Comparison of ENCODE assay signal across 8 mouse cellular contexts in genomic region chr19:5094243-5094632, GRCm38 (mm10). TPM values are rescaled to one million over a fixed set of nuclear protein-coding genes. Genes with fewer than 3 reads are reported as not detected.
DNase-seq lines count a peak whose midpoint lies in the region; ATAC-seq and TF ChIP-seq lines count a peak whose summit lies in the region.

No protein-coding gene starts in this region.

- peak; percentile 97 for DNase-seq in R1 (ENCODE audit: low read depth, low spot score)
- peak; percentile 97 to 98 for DNase-seq in cerebellum, postnatal 36 days
- DNase-seq in gastrocnemius, adult 18-20 months (ENCODE audit: low spot score), result peak; percentile 84
- peak; percentile 97 to 98 for DNase-seq in left cerebral cortex, adult 2 months (ENCODE audit: extremely low spot score in 1 of 2, low spot score in 2 of 2)
- DNase-seq in right cerebral cortex, adult 2 months (ENCODE audit: low spot score in 2 of 2), result peak; percentile 99 to 100
- DNase-seq in urinary bladder, postnatal 10 days (ENCODE audit: low spot score), result peak; percentile 78

- peak overlapping the region; percentile 59 for H3K9ac ChIP-seq in hindbrain, embryonic 16.5 days (ENCODE audit: low read depth, low read length)

- H3K4me3 ChIP-seq in hindbrain, embryonic 16.5 days (ENCODE audit: low read length), result peak overlapping the region; percentile 33
- peak overlapping the region; percentile 76 for H3K4me3 ChIP-seq in left cerebral cortex, adult 2 months

- H3K36me3 ChIP-seq in hindbrain, embryonic 16.5 days (ENCODE audit: control insufficient read depth, insufficient read depth, low read length), result peaks cover 27% of the 10 kb centered on the region

- H3K27me3 ChIP-seq in hindbrain, embryonic 16.5 days (replicated peaks; ENCODE audit: control insufficient read depth, insufficient read depth, low read length), result no peaks in the 10 kb centered on the region

- TF ChIP-seq CTCF in left cerebral cortex, adult 2 months (IDR thresholded peaks at IDR 0.05), result peak; percentile 95

- H3K4me2 ChIP-seq in hindbrain, embryonic 16.5 days (ENCODE audit: low read length), result peak overlapping the region; percentile 78

- peak overlapping the region; percentile 80 for H3K27ac ChIP-seq in hindbrain, embryonic 16.5 days (ENCODE audit: low read depth, low read length)
- peak overlapping the region; percentile 95 for H3K27ac ChIP-seq in left cerebral cortex, adult 2 months

- intact Hi-C loops in left cerebral cortex, adult 2 months (cut with DNase I), result loop anchor here (1.0 kb wide), 1 partner anchor 57 kb away; no protein-coding TSS in a partner anchor

- under 1% methylated on average over 21 of the region's 21 CpGs for WGBS in hindbrain, embryonic 16.5 days

- peak; percentile 65 for ATAC-seq in hindbrain, embryonic 16.5 days
- ATAC-seq in megakaryocyte, adult 5-6 weeks (ENCODE audit: poor library complexity, severe bottlenecking), result peak; percentile 93

- H3K4me1 ChIP-seq in hindbrain, embryonic 16.5 days (ENCODE audit: control insufficient read depth, insufficient read depth, low read depth, low read length), result peaks cover 48% of the 10 kb centered on the region

- H3K9me3 ChIP-seq in hindbrain, embryonic 16.5 days (ENCODE audit: control insufficient read depth, low read length), result no peaks in the 10 kb centered on the region

RNA-seq across cellular contexts. Expression of gene Cnih2, which starts 4.1 kb away (rescaled TPM):
- total RNA-seq in gastrocnemius, adult 18-20 months (2021), result not detected
- polyA plus RNA-seq in hindbrain, embryonic 16.5 days (2015; fragmentation: Nextera tagmentation; extraction: Ambion mirVana), result 361 and 364 TPM in 2 replicates
- 100 to 1,000 TPM; 214 to 247 TPM for total RNA-seq in left cerebral cortex, adult 2 months (2021)
- total RNA-seq in megakaryocyte, adult 5-6 weeks (2015), result not detected in 2 replicates
- not detected in 2 replicates for total RNA-seq in megakaryocyte, adult 5-6 weeks (2017)

RNA-seq across cellular contexts. Expression of gene Yif1a, which starts 5.9 kb away (rescaled TPM):
- 10 to 100 TPM; 45.1 to 47.0 TPM for total RNA-seq in gastrocnemius, adult 18-20 months (2021)
- polyA plus RNA-seq in hindbrain, embryonic 16.5 days (2015; fragmentation: Nextera tagmentation; extraction: Ambion mirVana), result 60.7 and 65.8 TPM in 2 replicates
- 10 to 100 TPM; 23.4 to 25.7 TPM for total RNA-seq in left cerebral cortex, adult 2 months (2021)
- total RNA-seq in megakaryocyte, adult 5-6 weeks (2015), result 30.6 and 33.4 TPM in 2 replicates
- total RNA-seq in megakaryocyte, adult 5-6 weeks (2017), result 8.5 and 14.1 TPM in 2 replicates

RNA-seq across cellular contexts. Expression of gene Tmem151a, which starts 8.9 kb away (rescaled TPM):
- total RNA-seq in gastrocnemius, adult 18-20 months (2021), result under 1 TPM in 1 of 2 experiments, not detected in 1; 0.18 TPM
- polyA plus RNA-seq in hindbrain, embryonic 16.5 days (2015; fragmentation: Nextera tagmentation; extraction: Ambion mirVana), result 38.5 and 49.0 TPM in 2 replicates
- total RNA-seq in left cerebral cortex, adult 2 months (2021), result 100 to 1,000 TPM; 154 to 156 TPM
- total RNA-seq in megakaryocyte, adult 5-6 weeks (2015), result not detected in 2 replicates
- not detected in 2 replicates for total RNA-seq in megakaryocyte, adult 5-6 weeks (2017)

RNA-seq across cellular contexts. Expression of gene Rab1b, which starts 12.6 kb away (rescaled TPM):
- total RNA-seq in gastrocnemius, adult 18-20 months (2021), result 100 to 1,000 TPM; 117 to 118 TPM
- 230 and 231 TPM in 2 replicates for polyA plus RNA-seq in hindbrain, embryonic 16.5 days (2015; fragmentation: Nextera tagmentation; extraction: Ambion mirVana)
- total RNA-seq in left cerebral cortex, adult 2 months (2021), result 100 to 1,000 TPM; 144 to 157 TPM
- 67.7 and 77.3 TPM in 2 replicates for total RNA-seq in megakaryocyte, adult 5-6 weeks (2015)
- 120 and 127 TPM in 2 replicates for total RNA-seq in megakaryocyte, adult 5-6 weeks (2017)

RNA-seq across cellular contexts. Expression of gene Klc2, which starts 24.1 kb away (rescaled TPM):
- total RNA-seq in gastrocnemius, adult 18-20 months (2021), result 10 to 100 TPM; 58.6 to 61.0 TPM
- polyA plus RNA-seq in hindbrain, embryonic 16.5 days (2015; fragmentation: Nextera tagmentation; extraction: Ambion mirVana), result 85.6 and 87.8 TPM in 2 replicates
- 100 to 1,000 TPM; 279 to 291 TPM for total RNA-seq in left cerebral cortex, adult 2 months (2021)
- 2.1 and 3.2 TPM in 2 replicates for total RNA-seq in megakaryocyte, adult 5-6 weeks (2015)
- 2.1 and 4.6 TPM in 2 replicates for total RNA-seq in megakaryocyte, adult 5-6 weeks (2017)

Comparison
In these comparisons a context has a peak if more than half of its experiments do, and no peak if none do; other contexts are left out.
1. Peak in every context shown above with its lines: DNase-seq, ATAC-seq, H3K4me3 ChIP-seq and H3K27ac ChIP-seq.
2. RNA of gene Cnih2, which starts 4.1 kb away (total RNA-seq): 214 to 247 TPM in left cerebral cortex, adult 2 months; not detected in gastrocnemius, adult 18-20 months and not detected in megakaryocyte, adult 5-6 weeks; every median in the first group is over 100 times any median in the second.
3. RNA of gene Tmem151a, which starts 8.9 kb away (total RNA-seq): 154 to 156 TPM in left cerebral cortex, adult 2 months; 0.18 TPM in gastrocnemius, adult 18-20 months and not detected in megakaryocyte, adult 5-6 weeks; every median in the first group is over 100 times any median in the second.